Mouse (Mus musculus): ENCODE data around the gene Jph2.

Gene Jph2

GRCm38 (mm10) chr2:163362940-163363921 is 34.6 kb downstream of the Jph2 start:
- in situ Hi-C loops (cut with MboI, MseI) = no loop called here

- in situ Hi-C loops (cut with MboI, MseI) = no loop called here
These were observed 36.8 kb downstream of the Jph2 start for GRCm38 (mm10) chr2:163360858-163361623.

GRCm38 (mm10) chr2:163359253-163359652 is 38.5 kb downstream of the Jph2 start:
- in situ Hi-C loops (cut with MboI, MseI) = no loop called here

- in situ Hi-C loops (cut with MboI, MseI) = no loop called here
These were observed 39.1 kb downstream of the Jph2 start for GRCm38 (mm10) chr2:163358662-163359061.

- in situ Hi-C loops (cut with MboI, MseI) = no loop called here
These were observed 41.5 kb downstream of the Jph2 start for GRCm38 (mm10) chr2:163356113-163356840.

GRCm38 (mm10) chr2:163355666-163356065 is 42.1 kb downstream of the Jph2 start:
- in situ Hi-C loops (cut with MboI, MseI) = no loop called here

GRCm38 (mm10) chr2:163353731-163354130 is 44.1 kb downstream of the Jph2 start:
- in situ Hi-C loops (cut with MboI, MseI) = no loop called here

GRCm38 (mm10) chr2:163350443-163350842 is 47.4 kb downstream of the Jph2 start:
- in situ Hi-C loops (cut with MboI, MseI) = no loop called here

- in situ Hi-C loops (cut with MboI, MseI) = no loop called here
These were observed 48.4 kb downstream of the Jph2 start for GRCm38 (mm10) chr2:163349411-163349810.

GRCm38 (mm10) chr2:163348677-163349076 is 49.1 kb downstream of the Jph2 start:
- in situ Hi-C loops (cut with MboI, MseI) = no loop called here

- in situ Hi-C loops (cut with MboI, MseI) = no loop called here
These were observed 50.1 kb downstream of the Jph2 start for GRCm38 (mm10) chr2:163347517-163348184.

- in situ Hi-C loops (cut with MboI, MseI) = no loop called here
These were observed 51.3 kb downstream of the Jph2 start for GRCm38 (mm10) chr2:163346497-163346896.

GRCm38 (mm10) chr2:163344976-163345660 is 52.7 kb downstream of the Jph2 start:
- in situ Hi-C loops (cut with MboI, MseI) = loop anchor here (5.0 kb wide), 1 partner anchor 52 kb away; the partner anchor contains the start of gene Jph2

GRCm38 (mm10) chr2:163343671-163344070 is 54.1 kb downstream of the Jph2 start:
- in situ Hi-C loops (cut with MboI, MseI) = loop anchor here (5.0 kb wide), 1 partner anchor 54 kb away; the partner anchor contains the start of gene Jph2

- in situ Hi-C loops (cut with MboI, MseI) = loop anchor here (5.0 kb wide), 1 partner anchor 57 kb away; the partner anchor contains the start of gene Jph2
These were observed 57.5 kb downstream of the Jph2 start for GRCm38 (mm10) chr2:163340263-163340662.

- in situ Hi-C loops (cut with MboI, MseI) = loop anchor here (5.0 kb wide), 2 partner anchors 235 to 410 kb away; no protein-coding TSS in a partner anchor
These were observed 65.3 kb downstream of the Jph2 start for GRCm38 (mm10) chr2:163332368-163333055.

- in situ Hi-C loops (cut with MboI, MseI) = loop anchor here (5.0 kb wide), 2 partner anchors 234 to 409 kb away; no protein-coding TSS in a partner anchor
These were observed 66.4 kb downstream of the Jph2 start for GRCm38 (mm10) chr2:163331423-163331822.

- in situ Hi-C loops (cut with MboI, MseI) = loop anchor here (5.0 kb wide), 2 partner anchors 233 to 408 kb away; no protein-coding TSS in a partner anchor
These were observed 67.1 kb downstream of the Jph2 start for GRCm38 (mm10) chr2:163330742-163331141.

GRCm38 (mm10) chr2:163323163-163323562 is 74.6 kb downstream of the Jph2 start:
- in situ Hi-C loops (cut with MboI, MseI) = no loop called here
